In the genomic region with DNA sequence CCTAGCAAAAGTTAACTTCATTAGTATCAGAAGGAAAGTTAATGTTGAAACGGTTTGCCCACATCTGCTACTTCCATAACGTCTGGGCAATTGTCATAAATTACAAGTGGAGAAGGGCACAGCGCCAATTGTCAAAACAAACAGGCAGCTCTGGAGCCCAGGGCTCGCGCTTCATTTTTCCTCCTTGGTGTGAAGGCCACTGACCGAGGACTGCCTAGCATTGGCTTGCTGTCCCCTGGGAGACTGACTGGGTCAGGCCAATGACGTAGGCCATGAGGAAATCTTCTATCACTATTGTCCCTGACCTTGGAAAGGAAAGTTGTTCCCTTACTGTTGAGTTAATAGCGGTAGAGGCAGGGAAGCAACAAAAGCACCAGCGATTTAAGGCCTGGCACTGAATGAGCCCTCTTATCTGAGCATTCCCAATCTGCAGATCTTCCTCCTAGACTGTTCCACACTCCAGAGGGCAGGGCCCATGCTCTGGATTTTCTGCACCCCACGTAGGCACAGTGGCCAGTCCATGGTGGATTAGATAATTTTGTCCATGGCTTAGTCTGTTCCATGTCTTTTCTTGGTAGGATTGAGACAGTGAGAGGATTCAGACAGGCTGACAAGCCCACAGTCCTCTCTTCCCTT, we compare ENCODE assay signal across 8 mouse cellular contexts. TPM values are rescaled to one million over a fixed set of nuclear protein-coding genes. Genes with fewer than 3 reads are reported as not detected.
DNase-seq lines count a peak whose midpoint lies in the region; ATAC-seq lines count a peak whose summit lies in the region.

No protein-coding gene starts in this region.

- ATAC-seq in intestine, embryonic 14.5 days (replicated peaks; ENCODE audit: low FRiP score, low TSS enrichment, low read depth), result no peak
- ATAC-seq in lung, embryonic 15.5 days (ENCODE audit: borderline replicate concordance, extremely low read depth, low FRiP score, low TSS enrichment), result peak; percentile 90
- ATAC-seq in hindbrain, embryonic 14.5 days (ENCODE audit: low FRiP score), result no peak

- no peak overlapping the region for H3K9ac ChIP-seq in intestine, embryonic 14.5 days (ENCODE audit: low read length)
- no peak overlapping the region for H3K9ac ChIP-seq in lung, embryonic 15.5 days
- H3K9ac ChIP-seq in hindbrain, embryonic 14.5 days, result no peak overlapping the region

- peaks cover 11% of the 10 kb centered on the region; the same call in 1 of the 2 replicates for H3K4me1 ChIP-seq in intestine, embryonic 14.5 days (replicated peaks; ENCODE audit: control insufficient read depth, insufficient read depth, low read length)
- H3K4me1 ChIP-seq in lung, embryonic 15.5 days, result peaks cover 15% of the 10 kb centered on the region
- H3K4me1 ChIP-seq in hindbrain, embryonic 14.5 days (replicated peaks; ENCODE audit: control insufficient read depth, insufficient read depth, low read length), result no peaks in the 10 kb centered on the region

- no peak overlapping the region for H3K4me2 ChIP-seq in intestine, embryonic 14.5 days (ENCODE audit: low read length)
- no peak overlapping the region for H3K4me2 ChIP-seq in lung, embryonic 15.5 days
- H3K4me2 ChIP-seq in hindbrain, embryonic 14.5 days (replicated peaks), result no peak overlapping the region

- no peaks in the 10 kb centered on the region for H3K27me3 ChIP-seq in intestine, embryonic 14.5 days (replicated peaks; ENCODE audit: control insufficient read depth, insufficient read depth, low read length)
- H3K27me3 ChIP-seq in lung, embryonic 15.5 days, result no peaks in the 10 kb centered on the region
- no peaks in the 10 kb centered on the region for H3K27me3 ChIP-seq in hindbrain, embryonic 14.5 days (ENCODE audit: control insufficient read depth, insufficient read depth, low read length)

- peak; percentile 90 for DNase-seq in adrenal gland, adult 2 months
- peak; percentile 54 for DNase-seq in gastrocnemius, adult 18-20 months (ENCODE audit: low spot score)
- DNase-seq in intestine, embryonic 14.5 days (ENCODE audit: low spot score), result no peak
- no peak for DNase-seq in thymus, adult 18-20 months
- DNase-seq in hindbrain, embryonic 14.5 days (ENCODE audit: low spot score), result no peak
- DNase-seq in frontal cortex, postnatal 14 days (ENCODE audit: low spot score in 2 of 2), result no peak
- no peak for DNase-seq in left cerebral cortex, postnatal 25 days (ENCODE audit: low spot score in 2 of 2)

- H3K27ac ChIP-seq in intestine, embryonic 14.5 days (ENCODE audit: low read depth), result peak overlapping the region; percentile 47
- peak overlapping the region; percentile 70 for H3K27ac ChIP-seq in lung, embryonic 15.5 days
- no peak overlapping the region for H3K27ac ChIP-seq in hindbrain, embryonic 14.5 days

- H3K36me3 ChIP-seq in intestine, embryonic 14.5 days (ENCODE audit: control insufficient read depth, insufficient read depth, low read length), result no peaks in the 10 kb centered on the region
- no peaks in the 10 kb centered on the region for H3K36me3 ChIP-seq in lung, embryonic 15.5 days
- no peaks in the 10 kb centered on the region for H3K36me3 ChIP-seq in hindbrain, embryonic 14.5 days (replicated peaks; ENCODE audit: control insufficient read depth, insufficient read depth)

- WGBS in intestine, embryonic 14.5 days, result 47% methylated on average over 10 of the region's 10 CpGs
- WGBS in lung, embryonic 15.5 days, result 38% methylated on average over 10 of the region's 10 CpGs
- WGBS in hindbrain, embryonic 14.5 days, result 77% methylated on average over 10 of the region's 10 CpGs

- no peak overlapping the region for H3K4me3 ChIP-seq in intestine, embryonic 14.5 days (ENCODE audit: low read depth, low read length)
- H3K4me3 ChIP-seq in lung, embryonic 15.5 days, result no peak overlapping the region
- H3K4me3 ChIP-seq in hindbrain, embryonic 14.5 days (replicated peaks; ENCODE audit: low read length), result no peak overlapping the region

- H3K9me3 ChIP-seq in intestine, embryonic 14.5 days (ENCODE audit: control insufficient read depth, low read length), result no peaks in the 10 kb centered on the region
- no peaks in the 10 kb centered on the region for H3K9me3 ChIP-seq in lung, embryonic 15.5 days
- no peaks in the 10 kb centered on the region for H3K9me3 ChIP-seq in hindbrain, embryonic 14.5 days (ENCODE audit: control insufficient read depth, low read length)

- intact Hi-C loops in left cerebral cortex, postnatal 25 days (cut with DNase I), result no loop called here

RNA-seq across cellular contexts. Expression of a gene that starts 35.0 kb away (rescaled TPM):
- 1 to 10 TPM; 1.5 to 1.6 TPM for total RNA-seq in adrenal gland, adult 2 months (2021)
- 0.17 and 0.19 TPM in 2 replicates for polyA plus RNA-seq in adrenal gland, adult 2 months (2012; rRNA removed)
- total RNA-seq in gastrocnemius, adult 18-20 months (2021), result under 1 TPM; 0.33 to 0.43 TPM
- polyA plus RNA-seq in intestine, embryonic 14.5 days (2014; fragmentation: Nextera tagmentation; extraction: Ambion mirVana), result 5.8 and 9.0 TPM in 2 replicates
- polyA plus RNA-seq in lung, embryonic 15.5 days (2015; fragmentation: Nextera tagmentation; extraction: Ambion mirVana), result 9.8 and 13.5 TPM in 2 replicates
- polyA plus RNA-seq in hindbrain, embryonic 14.5 days (2014; fragmentation: Nextera tagmentation; extraction: Ambion mirVana), result 1.9 and 2.2 TPM in 2 replicates
- under 1 TPM; 0.05 to 0.07 TPM for total RNA-seq in left cerebral cortex, postnatal 25 days (2021)

Comparison
In these comparisons a context has a peak if more than half of its experiments do, and no peak if none do; other contexts are left out.
1. DNase-seq: peak in adrenal gland, adult 2 months (single experiment) and gastrocnemius, adult 18-20 months (single experiment); none in intestine, embryonic 14.5 days (single experiment), thymus, adult 18-20 months (0 of 2), hindbrain, embryonic 14.5 days (single experiment), frontal cortex, postnatal 14 days (0 of 2) and left cerebral cortex, postnatal 25 days (0 of 2).